Mouse (Mus musculus) testis, adult 2 months (tissue): ENCODE results near the gene Pakap.

Source experiments
- CTCF ChIP-seq: fragments of 200-500 bp; IDR thresholded peaks from 2 replicates; pipeline ENCODE4 v1.5.1; 2012; ENCODE audit warnings: low read depth, mild to moderate bottlenecking, inconsistent platforms, low read length, moderate library complexity; ENCODE audit not compliant: control insufficient read depth, insufficient read depth, insufficient replicate concordance
- POLR2A ChIP-seq: fragments of 200-500 bp; IDR thresholded peaks from 2 replicates; pipeline ENCODE4 v1.6.1; 2012; ENCODE audit warnings: low read depth, mild to moderate bottlenecking, inconsistent platforms, low read length, moderate library complexity; ENCODE audit not compliant: control insufficient read depth

GRCm38 (mm10) chr4:57601458-57601835 lies 33.5 kb downstream of the Pakap start:
- TF ChIP-seq POLR2A, result no peak
- no peak for TF ChIP-seq CTCF
